ENCODE assay signal across 8 mouse cellular contexts in the genomic region with DNA sequence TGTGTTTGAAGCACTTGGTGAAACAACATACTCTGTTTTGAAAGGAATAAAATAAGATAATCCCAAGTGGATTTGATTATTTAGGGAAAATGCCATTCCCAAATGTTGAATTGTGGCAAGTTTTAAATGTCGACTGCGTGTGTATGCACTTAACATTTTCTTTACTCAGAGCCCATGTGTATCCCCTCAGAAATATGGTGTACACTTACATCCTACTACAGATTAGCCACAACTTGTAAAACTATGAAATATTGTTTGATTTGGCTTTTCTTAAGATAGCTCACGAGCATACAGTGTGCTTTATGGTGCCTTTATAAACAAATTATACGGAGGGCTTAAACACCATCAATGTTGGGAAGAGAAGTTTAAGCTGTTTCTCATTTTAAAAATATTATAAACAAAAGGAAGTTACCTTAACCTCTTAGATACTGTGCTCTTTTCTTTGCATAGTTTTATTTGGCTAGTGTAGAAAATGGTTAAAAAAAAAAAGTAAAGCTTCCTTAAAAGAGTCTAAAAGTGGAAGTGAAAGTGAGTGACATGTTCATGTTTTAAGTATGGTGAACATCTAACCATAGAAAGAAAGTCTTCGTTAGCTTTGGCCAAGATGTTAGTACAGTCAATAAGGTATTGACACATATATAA. TPM values are rescaled to one million over a fixed set of nuclear protein-coding genes. Genes with fewer than 3 reads are reported as not detected.
DNase-seq lines count a peak whose midpoint lies in the region; ATAC-seq and TF ChIP-seq lines count a peak whose summit lies in the region.

No protein-coding gene starts in this region.

- no peak for TF ChIP-seq CTCF in liver, postnatal 0 days (IDR thresholded peaks at IDR 0.05; ENCODE audit: low read depth)
- TF ChIP-seq CTCF in kidney, adult 2 months (conservative IDR thresholded peaks at IDR 0.05; ENCODE audit: insufficient read depth, insufficient read length, low read depth, low read length) = no peak

- no peaks in the 10 kb centered on the region for H3K9me3 ChIP-seq in heart, embryonic 10.5 days
- no peaks in the 10 kb centered on the region for H3K9me3 ChIP-seq in liver, postnatal 0 days (ENCODE audit: low read length)

- no peak for TF ChIP-seq EP300 in liver, postnatal 0 days (IDR thresholded peaks at IDR 0.05; ENCODE audit: low read depth)

- peak overlapping the region; percentile 89 for H3K4me2 ChIP-seq in liver, postnatal 0 days (ENCODE audit: low read depth, low read length)

- peaks cover 23% of the 10 kb centered on the region for H3K36me3 ChIP-seq in heart, embryonic 10.5 days
- no peaks in the 10 kb centered on the region for H3K36me3 ChIP-seq in liver, postnatal 0 days (replicated peaks; ENCODE audit: insufficient read depth, low read length)
- no peaks in the 10 kb centered on the region for H3K36me3 ChIP-seq in kidney, adult 2 months (ENCODE audit: control insufficient read depth, insufficient read depth, low read length)

- TF ChIP-seq POLR2A in kidney, adult 2 months (IDR thresholded peaks at IDR 0.05; ENCODE audit: low read depth, low read length) = no peak

- no peaks in the 10 kb centered on the region for H3K27me3 ChIP-seq in heart, embryonic 10.5 days (ENCODE audit: insufficient read depth, poor library complexity, severe bottlenecking)
- no peaks in the 10 kb centered on the region for H3K27me3 ChIP-seq in liver, postnatal 0 days (ENCODE audit: insufficient read depth, low read length)
- no peaks in the 10 kb centered on the region for H3K27me3 ChIP-seq in kidney, adult 2 months (replicated peaks; ENCODE audit: control insufficient read depth, insufficient read depth, low read length)

- H3K4me3 ChIP-seq in heart, embryonic 10.5 days = peak overlapping the region; percentile 100
- H3K4me3 ChIP-seq in liver, postnatal 0 days (ENCODE audit: low read depth, low read length) = peak overlapping the region; percentile 98
- H3K4me3 ChIP-seq in kidney, adult 2 months (ENCODE audit: insufficient read depth, low read depth, low read length) = no peak overlapping the region

- WGBS in heart, embryonic 10.5 days = 71% methylated on average over 5 of the region's 5 CpGs
- 34% methylated on average over 5 of the region's 5 CpGs for WGBS in liver, postnatal 0 days (ENCODE audit: insufficient replicate concordance)
- 46% methylated on average over 5 of the region's 5 CpGs for WGBS in kidney, adult 2 months

- peak overlapping the region; percentile 99 for H3K9ac ChIP-seq in liver, postnatal 0 days (replicated peaks)

- peaks cover 12% of the 10 kb centered on the region for H3K4me1 ChIP-seq in heart, embryonic 10.5 days
- peaks cover 22% of the 10 kb centered on the region for H3K4me1 ChIP-seq in liver, postnatal 0 days (ENCODE audit: insufficient read depth)
- H3K4me1 ChIP-seq in kidney, adult 2 months (ENCODE audit: control insufficient read depth, insufficient read depth, low read length) = no peaks in the 10 kb centered on the region

- no peak for DNase-seq in heart, embryonic 10.5 days (ENCODE audit: low spot score)
- no peak for DNase-seq in heart, adult 11 months
- DNase-seq in CD4-positive helper T cell, adult 2 months (ENCODE audit: low read depth, low spot score) = peak; percentile 40
- no peak for DNase-seq in liver, postnatal 0 days
- no peak for DNase-seq in adrenal gland, postnatal 10 days
- no peak for DNase-seq in right cerebral cortex, postnatal 25 days
- DNase-seq in kidney, adult 2 months = no peak

- no peak overlapping the region for H3K27ac ChIP-seq in heart, embryonic 10.5 days
- H3K27ac ChIP-seq in liver, postnatal 0 days (ENCODE audit: low read depth) = peak overlapping the region; percentile 99
- H3K27ac ChIP-seq in kidney, adult 2 months (ENCODE audit: insufficient read depth, low read depth, low read length) = no peak overlapping the region

- peak; percentile 33 for ATAC-seq in granulocyte monocyte progenitor cell, adult 5-6 weeks (replicated peaks; ENCODE audit: poor library complexity, severe bottlenecking)
- ATAC-seq in liver, postnatal 0 days = no peak

RNA-seq across cellular contexts. Expression of gene Tut4, which starts 2.2 kb away (rescaled TPM):
- 44.6 and 79.6 TPM in 2 replicates for polyA plus RNA-seq in heart, embryonic 10.5 days (2016; fragmentation: Nextera tagmentation; extraction: Ambion mirVana)
- total RNA-seq in granulocyte monocyte progenitor cell, adult 5-6 weeks (2014; fragmentation: Nextera tagmentation) = 77.1 and 98.9 TPM in 2 replicates
- 24.9 and 25.1 TPM in 2 replicates for total RNA-seq in granulocyte monocyte progenitor cell, adult 5-6 weeks (2017)
- polyA plus RNA-seq in liver, postnatal 0 days (2015; fragmentation: Nextera tagmentation; extraction: Ambion mirVana) = 29.1 and 30.9 TPM in 2 replicates
- total RNA-seq in adrenal gland, postnatal 10 days (2021) = 10 to 100 TPM; 37.9 to 52.2 TPM
- polyA plus RNA-seq in kidney, adult 2 months (2012; rRNA removed) = 23.7 and 28.8 TPM in 2 replicates

RNA-seq across cellular contexts. Expression of gene Gpx7, which starts 54.6 kb away (rescaled TPM):
- 54.3 and 58.8 TPM in 2 replicates for polyA plus RNA-seq in heart, embryonic 10.5 days (2016; fragmentation: Nextera tagmentation; extraction: Ambion mirVana)
- total RNA-seq in granulocyte monocyte progenitor cell, adult 5-6 weeks (2014; fragmentation: Nextera tagmentation) = 1.8 and 4.2 TPM in 2 replicates
- 0.30 and 0.46 TPM in 2 replicates for total RNA-seq in granulocyte monocyte progenitor cell, adult 5-6 weeks (2017)
- polyA plus RNA-seq in liver, postnatal 0 days (2015; fragmentation: Nextera tagmentation; extraction: Ambion mirVana) = 14.5 and 15.6 TPM in 2 replicates
- 10 to 100 TPM; 18.2 to 20.5 TPM for total RNA-seq in adrenal gland, postnatal 10 days (2021)
- 6.2 and 7.5 TPM in 2 replicates for polyA plus RNA-seq in kidney, adult 2 months (2012; rRNA removed)
